Mouse (Mus musculus) retina, adult 2 months (tissue): ENCODE results near the gene Pkd1l2.
A peak's percentile ranks its signal among the peaks of the same experiment; 100 is the strongest.

ENCODE experiments used
- DNase-seq: peaks from one replicate; pipeline ENCODE4 v3.0.0-alpha.2; 2012; ENCODE audit warnings: low read depth, low spot score

Pkd1l2 gene

GRCm38 (mm10) chr8:117033393-117033792, 48.9 kb downstream of the Pkd1l2 start:
- no peak for DNase-seq

- no peak for DNase-seq
These were observed 49.6 kb downstream of the Pkd1l2 start for GRCm38 (mm10) chr8:117032609-117033008.

DNA sequence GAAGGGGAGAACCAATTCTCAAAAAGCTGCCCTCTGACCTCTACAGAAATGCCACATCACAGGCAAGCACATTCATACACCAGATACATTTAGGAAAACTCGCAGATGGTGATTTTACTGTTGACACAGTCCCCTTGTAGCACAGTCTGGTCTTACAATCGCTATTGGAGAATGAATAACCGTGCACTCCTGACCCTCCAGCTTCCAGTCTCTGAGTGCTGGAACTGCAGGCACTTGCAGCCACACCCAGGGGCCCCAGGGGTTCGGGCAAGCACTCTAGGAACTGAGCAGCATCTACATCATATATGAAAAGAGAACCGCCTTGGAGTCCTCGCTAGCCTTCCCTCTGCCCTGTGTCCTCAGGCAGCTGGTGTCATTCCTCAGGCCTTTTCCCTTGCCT, 50.8 kb downstream of the Pkd1l2 start:
- DNase-seq = no peak

GRCm38 (mm10) chr8:117028686-117029085, 53.6 kb downstream of the Pkd1l2 start:
- no peak for DNase-seq

DNA sequence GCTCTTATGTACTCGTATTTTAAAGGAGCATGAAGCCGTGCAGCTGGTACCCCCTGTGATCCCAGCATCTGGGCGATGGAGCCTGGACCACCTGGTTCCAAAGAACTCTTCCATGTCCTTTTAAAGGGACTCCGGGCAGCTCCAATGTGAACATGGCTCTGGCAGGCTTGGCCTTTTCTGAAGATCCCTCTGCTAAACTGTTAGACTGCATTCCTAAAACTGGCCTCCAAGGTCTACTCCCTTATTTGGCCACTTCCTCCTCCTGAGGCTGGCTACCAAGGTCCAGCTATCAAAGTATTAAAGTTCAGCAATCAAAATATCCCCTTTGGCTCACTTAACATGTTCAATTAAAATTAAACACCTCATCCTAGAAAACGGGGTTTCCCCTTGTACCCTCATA, 54.6 kb downstream of the Pkd1l2 start:
- DNase-seq = no peak

GRCm38 (mm10) chr8:117022297-117022993, 59.8 kb downstream of the Pkd1l2 start:
- DNase-seq = no peak

- no peak for DNase-seq
These were observed 62.6 kb downstream of the Pkd1l2 start for GRCm38 (mm10) chr8:117019323-117020275.

DNA sequence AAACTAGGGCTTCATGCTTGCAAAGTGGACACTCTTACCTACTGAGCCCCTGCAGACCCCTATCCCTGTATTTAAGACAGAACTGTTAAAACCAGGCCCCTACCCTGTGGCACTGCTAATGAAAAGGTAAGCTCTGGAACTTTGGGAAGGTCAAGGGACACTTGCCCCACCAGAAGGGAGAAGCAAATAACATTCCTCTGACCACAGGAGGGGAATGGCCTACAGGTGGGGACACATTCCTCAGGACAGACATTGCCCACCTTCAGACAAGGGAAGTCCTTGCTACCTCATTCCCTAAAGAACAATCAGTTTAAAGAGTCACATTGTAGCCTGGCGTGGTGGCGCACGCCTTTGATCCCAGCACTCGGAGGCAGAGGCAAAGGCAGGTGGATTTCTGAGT, 64.4 kb downstream of the Pkd1l2 start:
- DNase-seq = no peak

GRCm38 (mm10) chr8:117017006-117017405, 65.2 kb downstream of the Pkd1l2 start:
- DNase-seq = no peak

GRCm38 (mm10) chr8:117015670-117016069, 66.6 kb downstream of the Pkd1l2 start:
- no peak for DNase-seq

DNA sequence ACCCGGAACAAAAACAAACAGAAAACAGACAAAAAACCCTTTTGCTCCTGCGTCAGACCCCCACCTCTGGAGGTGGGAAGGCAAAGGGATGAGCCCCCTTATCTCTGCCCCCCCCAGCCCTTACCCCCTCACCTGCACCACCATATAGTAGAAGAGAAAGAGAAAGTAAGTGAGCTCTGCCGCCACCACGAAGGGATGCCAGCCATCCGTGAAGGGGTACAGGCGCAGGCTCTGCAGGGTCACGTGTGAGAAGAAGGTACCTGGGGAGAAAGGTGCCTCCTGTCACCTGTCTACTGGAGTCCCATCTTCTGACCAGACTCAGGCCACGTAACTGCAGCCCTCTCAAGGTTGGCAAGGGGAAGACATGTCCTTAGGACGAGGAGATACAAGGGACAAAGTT, 70.9 kb downstream of the Pkd1l2 start:
- no peak for DNase-seq

- no peak for DNase-seq
These were observed 88.1 kb downstream of the Pkd1l2 start for GRCm38 (mm10) chr8:116994016-116994716.

- peak; percentile 90 for DNase-seq
These were observed 89.0 kb downstream of the Pkd1l2 start, which contains the start of gene Gcsh for GRCm38 (mm10) chr8:116993095-116993867. Gene Gcsh, minus strand, starts transcription at chr8:116993537.

DNA sequence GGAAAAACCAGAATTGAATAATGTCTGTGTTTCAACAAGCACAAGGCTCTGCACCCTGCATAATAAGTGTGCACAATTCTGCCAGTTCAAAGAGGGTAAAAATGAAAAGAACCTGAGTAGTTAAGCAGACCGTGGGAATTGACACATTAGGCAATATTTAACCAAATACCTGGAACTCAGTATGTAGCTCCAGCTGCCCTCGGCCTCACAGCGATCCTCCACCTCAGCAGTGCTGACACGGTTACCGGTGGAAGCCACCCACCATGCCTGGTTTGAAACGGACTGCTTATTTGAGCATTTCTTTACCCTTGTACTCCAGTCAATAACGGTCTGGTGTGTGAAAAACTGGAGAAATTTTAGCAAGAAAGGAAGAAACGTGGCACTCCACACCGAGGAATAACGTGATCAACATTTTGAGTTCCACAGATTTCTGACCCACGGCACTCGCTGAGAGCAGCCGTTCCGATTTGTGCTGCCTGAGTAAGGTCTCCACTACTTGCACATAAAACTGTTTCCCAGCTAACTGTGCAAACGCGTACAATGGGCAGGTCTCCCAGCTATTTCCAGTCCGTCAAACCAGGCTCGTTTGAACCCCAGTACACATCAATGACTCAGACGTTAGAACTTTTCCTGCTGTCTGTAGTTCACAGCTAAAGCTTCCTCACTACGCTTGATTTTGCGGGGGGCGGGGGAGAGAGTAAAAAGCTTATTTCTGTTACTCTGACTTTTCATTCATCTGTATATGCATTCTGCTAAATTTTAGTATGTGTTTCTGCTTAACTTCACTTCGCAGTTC, 89.9 kb downstream of the Pkd1l2 start:
- no peak for DNase-seq

DNA sequence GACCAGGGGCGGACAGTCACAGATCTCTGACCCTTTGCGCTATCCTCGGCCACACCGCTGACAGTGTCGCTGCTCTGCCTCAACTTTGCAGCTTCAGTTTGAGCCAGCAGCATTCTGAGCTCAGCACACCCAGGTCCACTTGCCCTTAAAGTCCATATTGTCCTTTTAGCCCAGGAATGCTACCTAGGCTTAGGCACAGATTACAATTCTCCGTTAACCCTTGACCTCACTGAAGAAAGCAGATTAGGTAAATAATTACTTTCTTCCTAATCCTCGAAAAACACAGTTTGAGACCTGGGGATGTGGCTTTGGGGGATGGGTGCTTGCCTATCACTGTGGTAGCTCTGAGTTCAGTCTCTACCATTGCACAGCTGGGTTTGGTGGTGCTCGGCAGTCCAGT, 91.0 kb downstream of the Pkd1l2 start:
- no peak for DNase-seq

GRCm38 (mm10) chr8:116989842-116990241, 92.4 kb downstream of the Pkd1l2 start:
- DNase-seq = no peak

GRCm38 (mm10) chr8:116980117-116980516, 102.1 kb downstream of the Pkd1l2 start:
- DNase-seq = peak; percentile 39

GRCm38 (mm10) chr8:116978631-116979256, 103.5 kb downstream of the Pkd1l2 start, which contains the start of gene 1700030J22Rik:
Gene 1700030J22Rik, minus strand, starts transcription at chr8:116978959.
- DNase-seq = peak; percentile 98

DNA sequence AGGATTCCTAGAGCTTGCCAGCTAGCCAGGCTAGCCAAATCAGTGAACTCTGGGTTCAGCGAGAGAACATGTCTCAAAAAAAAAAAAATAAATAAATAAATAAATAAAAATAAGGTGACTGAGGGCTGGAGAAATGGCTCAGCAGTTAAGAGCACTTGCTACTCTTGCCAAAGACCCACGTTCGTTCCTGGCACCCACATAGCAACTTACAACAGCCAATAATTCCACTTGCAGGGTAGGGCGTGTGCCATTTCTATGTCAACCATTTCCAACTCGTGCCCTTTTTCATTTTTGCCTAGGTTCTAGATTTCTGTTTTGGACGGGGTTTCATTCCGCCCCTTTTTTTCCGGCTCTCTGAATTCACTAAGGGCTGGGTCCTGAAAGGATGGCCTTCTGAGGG, 104.2 kb downstream of the Pkd1l2 start:
- no peak for DNase-seq

- no peak for DNase-seq
These were observed 106.6 kb downstream of the Pkd1l2 start for GRCm38 (mm10) chr8:116975606-116976005.
